Mouse (Mus musculus) kidney, postnatal 0 days (tissue): ENCODE results near the gene Gpr179. TPM values are rescaled to one million over a fixed set of nuclear protein-coding genes. Genes with fewer than 3 reads are reported as not detected.

Source experiments
- ATAC-seq: fragments of 200-750 bp; cut with Nextera tagmentation; replicated peaks from 2 replicates; pipeline ENCODE4 v1.8.0; 2017; ENCODE audit warnings: low read depth, moderate number of reproducible peaks, moderate TSS enrichment, moderate library complexity; ENCODE audit not compliant: low FRiP score
- DNase-seq: peaks from one replicate; pipeline ENCODE4 v3.0.0-alpha.2; 2016; ENCODE audit warnings: low spot score
- H3K27ac ChIP-seq: fragments of 300-500 bp; sonication (generic); 2 replicates; pipeline ENCODE4 v1.5.1; 2014; ENCODE audit warnings: mild to moderate bottlenecking
- H3K27me3 ChIP-seq: fragments of 300-500 bp; sonication (generic); 2 replicates; pipeline ENCODE4 v1.6.1; 2014; ENCODE audit warnings: low read length, mixed read lengths; ENCODE audit not compliant: insufficient read depth
- H3K36me3 ChIP-seq: fragments of 300-500 bp; sonication (generic); 2 replicates; pipeline ENCODE4 v1.6.1; 2014; ENCODE audit warnings: low read length, mixed read lengths; ENCODE audit not compliant: insufficient read depth
- H3K4me1 ChIP-seq: fragments of 300-500 bp; sonication (generic); replicated peaks from 2 replicates; pipeline ENCODE4 v1.6.1; 2014; ENCODE audit warnings: antibody characterized with exemption, low read length, mixed read lengths; ENCODE audit not compliant: insufficient read depth
- H3K4me2 ChIP-seq: fragments of 300-500 bp; sonication (generic); 2 replicates; pipeline ENCODE4 v1.6.1; 2014; ENCODE audit warnings: mild to moderate bottlenecking, low read length, moderate library complexity, mixed read lengths
- H3K4me3 ChIP-seq: fragments of 300-500 bp; sonication (generic); replicated peaks from 2 replicates; pipeline ENCODE4 v1.5.1; 2014; ENCODE audit warnings: low read depth, low read length
- H3K9ac ChIP-seq: fragments of 300-500 bp; sonication (generic); 2 replicates; pipeline ENCODE4 v1.6.1; 2014; ENCODE audit warnings: low read depth, low read length
- H3K9me3 ChIP-seq: fragments of 300-500 bp; sonication (generic); replicated peaks from 2 replicates; pipeline ENCODE4 v1.6.1; 2016; ENCODE audit warnings: low read length, inconsistent platforms, mixed read lengths
- CTCF ChIP-seq: IDR thresholded peaks from 2 replicates; pipeline ENCODE4 v1.5.1; 2016; ENCODE audit warnings: antibody characterized with exemption, low read depth, mild to moderate bottlenecking, moderate library complexity
- WGBS: fragments of 180-500 bp; shearing (Covaris S2); extraction: QIAGEN DNeasy Blood & Tissue Kit; methylation state at CpG from one replicate; pipeline ENCODE4 v1.1.7; 2014; 5-methylcytosine and 5-hydroxymethylcytosine counted together
- polyA plus RNA-seq: library from polyadenylated mRNA; unstranded; fragments of >200 nt; fragmentation: Nextera tagmentation; extraction: Ambion mirVana; gene quantifications from 2 replicates; pipeline ENCODE4 v1.2.1, GENCODE M21; 2015

The Gpr179 gene
- polyA plus RNA-seq, 1 experiment from 2014 or later: 0.05 TPM

DNA sequence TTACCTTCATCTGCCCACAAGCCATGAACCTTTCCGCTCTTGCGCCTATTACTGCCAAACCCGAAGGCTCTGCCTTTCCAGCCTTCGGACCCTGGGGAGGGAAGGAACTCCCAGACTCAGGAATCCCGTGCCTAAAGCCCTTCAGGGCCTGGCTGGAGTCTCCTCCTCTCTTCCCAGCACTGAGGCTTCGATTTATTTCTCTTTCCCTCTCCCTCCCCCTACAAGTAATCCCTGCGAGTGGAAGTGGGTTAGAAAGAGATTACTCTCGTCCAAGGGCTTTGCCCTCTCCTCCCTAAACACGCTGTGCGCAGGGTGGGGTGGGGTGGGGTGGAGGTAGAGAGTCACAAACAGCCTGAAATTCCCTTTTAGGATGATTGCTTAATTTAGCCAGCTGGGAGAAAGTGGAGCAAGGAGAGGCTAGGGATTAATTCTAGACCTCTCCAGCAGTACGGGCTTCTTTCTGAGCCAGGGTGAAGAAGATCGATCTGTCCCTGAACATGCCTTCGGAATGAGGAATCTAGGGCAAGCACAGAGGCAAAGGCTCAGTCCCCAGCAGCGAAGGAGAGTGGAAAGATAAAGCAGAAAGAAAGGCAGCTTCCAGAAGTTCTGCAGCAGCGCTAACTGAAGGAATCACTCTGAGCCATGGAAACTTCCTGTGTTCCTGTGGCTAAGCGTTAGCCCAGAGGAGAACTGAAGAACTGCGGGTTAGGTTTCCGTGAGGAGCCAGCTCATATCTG, 40.8 kb downstream of the Gpr179 start:
- no peaks in the 10 kb centered on the region for H3K9me3 ChIP-seq
- H3K9ac ChIP-seq: no peak overlapping the region
- H3K27me3 ChIP-seq: no peaks in the 10 kb centered on the region
- ATAC-seq (no peak), DNase-seq (peak; percentile 82)
- H3K36me3 ChIP-seq: no peaks in the 10 kb centered on the region
- peak overlapping the region; percentile 76 for H3K4me2 ChIP-seq
- peak overlapping the region; percentile 32; the same call in 1 of the 2 replicates for H3K27ac ChIP-seq
- H3K4me1 ChIP-seq: 0 out of 2 replicates have a peak, but pooled peaks cover 4% of the 10 kb centered on the region
- peak overlapping the region; percentile 8; the same call in 1 of the 2 replicates for H3K4me3 ChIP-seq
- WGBS: 5% methylated on average over 18 of the region's 18 CpGs
- peak; percentile 42 for TF ChIP-seq CTCF

DNA sequence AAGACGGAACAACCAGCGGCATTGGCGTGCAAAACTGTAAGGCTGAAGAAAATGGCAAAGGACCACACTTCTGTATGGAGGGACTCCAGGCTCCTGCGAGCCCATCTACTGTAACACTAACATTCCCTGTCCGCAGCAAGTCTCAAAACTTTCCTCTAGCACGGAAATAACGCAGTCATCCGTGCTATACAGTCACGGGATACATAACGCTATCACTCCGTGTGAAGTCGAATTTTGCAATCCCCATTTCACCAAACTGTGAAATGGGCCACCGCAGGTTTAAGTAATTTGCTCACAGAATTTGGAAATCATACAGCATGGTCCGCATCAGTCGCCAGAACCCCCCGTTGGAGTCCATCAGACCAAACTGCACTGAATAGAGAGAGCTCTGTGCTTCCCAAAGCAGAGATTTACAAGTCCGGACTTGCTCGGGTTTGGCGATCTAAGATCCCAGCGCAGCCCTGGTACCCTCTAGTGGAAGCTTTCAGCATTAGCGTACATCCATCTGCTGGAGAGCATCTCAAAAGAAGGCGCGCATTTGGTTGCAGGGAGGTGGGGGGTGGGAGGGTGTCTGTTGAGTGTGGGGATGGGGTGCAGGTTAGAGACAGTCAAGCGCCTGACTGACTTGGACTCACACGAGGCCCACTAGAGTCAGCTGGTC, 41.8 kb downstream of the Gpr179 start:
- peak; percentile 69; the same call in 1 of the 2 replicates for ATAC-seq

GRCm38 (mm10) chr11:97309451-97309836, 42.4 kb downstream of the Gpr179 start:
- Histone ChIP-seq H3K4me3 (peak overlapping the region; percentile 38), H3K4me1 (0 out of 2 replicates have a peak, but pooled peaks cover 4% of the 10 kb centered on the region), H3K36me3 (no peaks in the 10 kb centered on the region), H3K27ac (0 out of 2 replicates have a peak overlapping the region, but pooled peaks have one; percentile 25), H3K4me2 (peak overlapping the region; percentile 76), H3K9ac (peak overlapping the region; percentile 35; the same call in 1 of the 2 replicates), H3K9me3 (no peaks in the 10 kb centered on the region), H3K27me3 (no peaks in the 10 kb centered on the region)
- no peak for TF ChIP-seq CTCF
- DNase-seq (peak; percentile 36), ATAC-seq (no peak; the same call in 1 of the 2 replicates)
- WGBS: 4% methylated on average over 9 of the region's 9 CpGs

More for the DNA sequence above, 41.8 kb downstream of the Gpr179 start:
- Histone ChIP-seq H3K36me3 (no peaks in the 10 kb centered on the region), H3K4me1 (0 out of 2 replicates have a peak, but pooled peaks cover 4% of the 10 kb centered on the region), H3K4me2 (peak overlapping the region; percentile 76), H3K27ac (no peak overlapping the region), H3K9ac (peak overlapping the region; percentile 35; the same call in 1 of the 2 replicates), H3K27me3 (no peaks in the 10 kb centered on the region), H3K9me3 (no peaks in the 10 kb centered on the region), H3K4me3 (peak overlapping the region; percentile 38)
- under 1% methylated on average over 25 of the region's 25 CpGs for WGBS
- peak; percentile 86 for TF ChIP-seq CTCF
- DNase-seq: peak; percentile 94

DNA sequence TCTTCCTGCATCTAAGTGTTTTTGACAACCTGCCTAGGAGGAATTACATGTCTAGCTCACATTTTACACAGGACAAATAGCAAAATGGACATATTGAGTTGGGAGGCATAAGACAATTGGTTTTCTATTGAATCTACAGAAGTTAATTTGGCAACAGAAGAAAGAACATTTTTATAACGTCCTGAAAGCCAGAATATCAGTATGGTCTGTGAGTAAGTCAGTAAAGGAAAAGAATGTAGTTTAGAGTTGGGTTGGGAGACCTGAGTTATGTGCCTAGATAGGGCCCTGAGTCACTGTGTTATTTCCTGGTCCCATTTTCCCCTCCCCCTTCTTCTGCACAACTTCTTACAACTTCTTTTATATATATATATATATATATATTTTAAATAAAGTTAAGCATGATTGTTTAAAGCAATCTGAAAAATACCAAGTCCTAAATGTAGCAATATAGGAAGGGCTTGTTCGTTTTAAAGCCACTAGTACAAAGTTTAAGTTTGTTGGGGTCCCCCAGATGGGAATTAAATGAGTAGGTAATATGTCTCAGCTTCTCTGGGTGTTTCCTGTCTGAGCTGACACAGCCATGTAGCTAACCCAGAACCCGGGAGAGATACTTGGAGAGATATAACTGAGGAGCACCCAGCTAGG, 42.9 kb downstream of the Gpr179 start:
- no peak for TF ChIP-seq CTCF
- H3K4me2 ChIP-seq: peak overlapping the region; percentile 76
- 48% methylated on average over 3 of the region's 3 CpGs for WGBS
- no peak overlapping the region for H3K9ac ChIP-seq
- 0 out of 2 replicates have a peak, but pooled peaks cover 4% of the 10 kb centered on the region for H3K4me1 ChIP-seq
- no peak for DNase-seq
- H3K36me3 ChIP-seq: no peaks in the 10 kb centered on the region
- H3K9me3 ChIP-seq: no peaks in the 10 kb centered on the region
- H3K27ac ChIP-seq: 0 out of 2 replicates have a peak overlapping the region, but pooled peaks have one; percentile 25
- H3K27me3 ChIP-seq: no peaks in the 10 kb centered on the region
- no peak for ATAC-seq
- H3K4me3 ChIP-seq: no peak overlapping the region

DNA sequence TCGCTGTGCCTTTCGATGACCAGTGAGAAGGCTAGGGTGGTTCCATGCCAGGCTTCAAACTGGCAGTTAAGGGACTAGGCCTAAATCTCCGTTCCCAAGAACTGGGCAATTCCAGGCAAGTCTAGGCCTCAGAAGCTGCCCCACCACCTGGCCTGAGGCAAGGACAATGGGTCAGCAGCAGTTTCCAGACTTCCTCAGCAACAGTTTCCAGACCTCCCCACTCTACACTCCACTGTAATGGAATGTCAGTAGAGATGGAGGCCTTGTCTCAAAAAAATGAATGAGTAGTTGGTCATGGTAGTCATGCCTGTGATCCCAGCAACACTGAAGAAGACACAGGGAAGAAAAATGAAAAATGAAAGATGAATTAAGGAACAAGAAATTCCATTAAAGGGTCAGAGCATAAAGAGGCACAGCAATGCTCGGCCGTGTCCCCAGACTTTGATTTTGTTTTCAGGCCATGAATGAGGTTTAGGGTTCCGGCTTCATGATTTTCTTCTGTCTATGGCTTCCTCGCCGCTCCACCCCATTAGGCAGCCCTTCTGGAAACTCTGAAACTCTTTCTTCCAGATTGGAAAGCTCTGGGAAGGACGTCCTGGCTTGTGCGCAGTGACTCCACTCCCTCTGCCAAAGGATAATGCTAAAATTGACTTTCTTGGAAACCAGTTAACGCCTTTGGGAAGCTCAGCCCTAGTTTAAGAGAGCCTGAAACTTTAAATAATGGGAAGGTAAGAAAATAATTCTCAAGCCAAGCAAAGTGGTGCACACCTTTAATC, 44.4 kb downstream of the Gpr179 start:
- WGBS: 94% methylated on average over 11 of the region's 11 CpGs
- Histone ChIP-seq H3K9me3 (no peaks in the 10 kb centered on the region), H3K9ac (no peak overlapping the region), H3K4me1 (0 out of 2 replicates have a peak, but pooled peaks cover 4% of the 10 kb centered on the region), H3K36me3 (no peaks in the 10 kb centered on the region), H3K4me2 (no peak overlapping the region), H3K27ac (no peak overlapping the region), H3K27me3 (no peaks in the 10 kb centered on the region), H3K4me3 (no peak overlapping the region)
- DNase-seq (no peak), ATAC-seq (no peak)
- no peak for TF ChIP-seq CTCF
